Mouse (Mus musculus): ENCODE measurements at regions not wholly inside any gene's neighbourhood (a gene's known extent, or its start where the extent isn't known, plus 50 kb on each side); places are given as distances from the start of the nearest gene placed in this dataset.
"Not testable (repeated sequence)": the region's sequence is repeated elsewhere in the genome, so short reads cannot be mapped to it uniquely, and the experiment has no call there.

GRCm38 (mm10) chr10:69020811-69021743, 130.2 kb upstream of the Rhobtb1 start:
- DNase-seq = no peak
- intact Hi-C loops (cut with DNase I) = no loop called here
- no peak for TF ChIP-seq CTCF (IDR thresholded peaks at IDR 0.05)
- Histone ChIP-seq H3K27ac (no peak overlapping the region), H3K4me3 (peak overlapping the region; percentile 56)

- no peak for TF ChIP-seq CTCF (IDR thresholded peaks at IDR 0.05)
- no peak overlapping the region for H3K4me3 ChIP-seq
- intact Hi-C loops (cut with DNase I) = no loop called here
- DNase-seq = no peak
- no peak overlapping the region for H3K27ac ChIP-seq
Measured at GRCm38 (mm10) chr10:69033410-69033809, 117.8 kb upstream of the Rhobtb1 start.

- intact Hi-C loops (cut with DNase I) = no loop called here
- no peak for DNase-seq
- Histone ChIP-seq H3K27ac (no peak overlapping the region), H3K4me3 (no peak overlapping the region)
- no peak for TF ChIP-seq CTCF (IDR thresholded peaks at IDR 0.05)
Measured at GRCm38 (mm10) chr10:69034390-69035120, 116.7 kb upstream of the Rhobtb1 start.

GRCm38 (mm10) chr10:69035536-69035935, 115.7 kb upstream of the Rhobtb1 start:
- DNase-seq; intact Hi-C loops (cut with DNase I); H3K4me3 ChIP-seq; H3K27ac ChIP-seq: not testable (repeated sequence)

GRCm38 (mm10) chr10:69036096-69036495, 115.1 kb upstream of the Rhobtb1 start:
- no peak for TF ChIP-seq CTCF (IDR thresholded peaks at IDR 0.05)
- intact Hi-C loops (cut with DNase I) = no loop called here
- no peak overlapping the region for H3K4me3 ChIP-seq
- no peak for DNase-seq
- no peak overlapping the region for H3K27ac ChIP-seq

GRCm38 (mm10) chr10:69044171-69044651, 107.0 kb upstream of the Rhobtb1 start:
- DNase-seq = no peak
- Histone ChIP-seq H3K27ac (peak overlapping the region; percentile 51; the same call in 1 of the 2 replicates), H3K4me3 (no peak overlapping the region)
- no peak for TF ChIP-seq CTCF (IDR thresholded peaks at IDR 0.05)
- intact Hi-C loops (cut with DNase I) = no loop called here

- peak overlapping the region; percentile 51 for H3K27ac ChIP-seq
- peak; percentile 24 for DNase-seq
- intact Hi-C loops (cut with DNase I) = no loop called here
- H3K4me3 ChIP-seq = peak overlapping the region; percentile 41
- TF ChIP-seq CTCF (IDR thresholded peaks at IDR 0.05) = no peak
Measured at GRCm38 (mm10) chr10:69045275-69045674, 106.0 kb upstream of the Rhobtb1 start.

- no peak for DNase-seq
Measured at GRCm38 (mm10) chr10:69046008-69046555, 105.2 kb upstream of the Rhobtb1 start.

GRCm38 (mm10) chr10:69078008-69078407, 73.2 kb upstream of the Rhobtb1 start:
- H3K4me3 ChIP-seq = no peak overlapping the region
- intact Hi-C loops (cut with DNase I) = no loop called here
- TF ChIP-seq CTCF (IDR thresholded peaks at IDR 0.05) = no peak
- DNase-seq = no peak
- H3K27ac ChIP-seq = no peak overlapping the region

More at GRCm38 (mm10) chr10:69046008-69046555, 105.2 kb upstream of the Rhobtb1 start:
- Histone ChIP-seq H3K27ac (no peak overlapping the region), H3K4me3 (peak overlapping the region; percentile 41; the same call in 1 of the 2 replicates)
- TF ChIP-seq CTCF (IDR thresholded peaks at IDR 0.05) = no peak
- intact Hi-C loops (cut with DNase I) = no loop called here

- intact Hi-C loops (cut with DNase I) = no loop called here
- H3K27ac ChIP-seq = no peak overlapping the region
- no peak for TF ChIP-seq CTCF (IDR thresholded peaks at IDR 0.05)
Measured at GRCm38 (mm10) chr10:69086184-69086583, 65.0 kb upstream of the Rhobtb1 start.

GRCm38 (mm10) chr10:69091872-69092271, 59.4 kb upstream of the Rhobtb1 start:
- Histone ChIP-seq H3K4me3 (no peak overlapping the region), H3K27ac (no peak overlapping the region)
- no peak for TF ChIP-seq CTCF (IDR thresholded peaks at IDR 0.05)
- no peak for DNase-seq
- intact Hi-C loops (cut with DNase I) = no loop called here

More at GRCm38 (mm10) chr10:69086184-69086583, 65.0 kb upstream of the Rhobtb1 start:
- H3K4me3 ChIP-seq = no peak overlapping the region
- no peak for DNase-seq

GRCm38 (mm10) chr10:69100021-69100420, 51.2 kb upstream of the Rhobtb1 start:
- Histone ChIP-seq H3K27ac (no peak overlapping the region), H3K4me3 (no peak overlapping the region)
- intact Hi-C loops (cut with DNase I) = loop anchor here (5.0 kb wide), 1 partner anchor 198 kb away; no protein-coding TSS in a partner anchor
- TF ChIP-seq CTCF (IDR thresholded peaks at IDR 0.05) = no peak
- no peak for DNase-seq

GRCm38 (mm10) chr10:69100742-69101141, 50.5 kb upstream of the Rhobtb1 start:
- not testable (repeated sequence) for DNase-seq, H3K4me3 ChIP-seq, H3K27ac ChIP-seq
- intact Hi-C loops (cut with DNase I) = loop anchor here (5.0 kb wide), 1 partner anchor 198 kb away; no protein-coding TSS in a partner anchor

Measured in gastrocnemius, adult 2 months (tissue).